Mouse (Mus musculus) lung, postnatal 0 days (tissue): ENCODE measurements around the gene Igfbp6.

Experiments
- CTCF ChIP-seq: IDR thresholded peaks from 2 replicates; pipeline ENCODE4 v1.5.1; 2016; ENCODE audit warnings: antibody characterized with exemption, mild to moderate bottlenecking
- EP300 ChIP-seq: IDR thresholded peaks from 2 replicates; pipeline ENCODE4 v1.6.1; 2016; ENCODE audit warnings: antibody characterized with exemption, mild to moderate bottlenecking, control low read depth

DNA sequence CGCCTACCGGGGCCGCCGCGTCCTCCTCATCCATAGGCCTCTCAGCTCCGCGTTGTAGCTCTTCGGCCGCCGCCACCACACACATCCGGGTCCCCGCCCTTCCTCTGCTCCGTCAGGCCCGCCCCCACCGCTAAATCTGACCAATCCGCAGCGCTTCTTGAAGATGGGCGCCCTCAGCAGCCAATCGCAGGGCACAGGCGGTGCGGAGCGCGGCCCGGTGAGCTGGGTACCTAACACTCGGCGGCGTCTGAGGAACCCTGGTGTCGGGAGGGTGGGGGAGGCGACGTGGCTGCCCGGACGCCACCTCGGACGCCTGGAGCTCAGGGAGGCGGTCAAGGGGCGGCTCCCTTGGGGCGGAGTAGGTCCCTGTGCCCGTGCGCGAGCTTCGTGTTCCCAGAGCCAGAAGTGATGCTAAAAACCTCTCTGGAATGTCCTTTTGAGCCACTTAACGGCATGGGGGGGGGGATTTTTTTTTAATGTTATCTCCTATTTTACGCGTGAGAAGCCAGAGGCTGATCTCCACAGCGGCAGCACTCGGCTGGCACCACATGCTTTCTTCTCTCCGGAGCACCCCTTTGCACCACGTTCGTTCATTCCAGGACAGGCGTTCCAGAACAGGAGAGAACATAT, 7.9 kb upstream of the Igfbp6 start, which contains the start of gene Spryd3:
- TF ChIP-seq EP300 (no peak), CTCF (no peak)
